Mouse (Mus musculus): ENCODE measurements around the gene Tcf23.

The Tcf23 gene

GRCm38 (mm10) chr5:30968416-30968815 lies at the start of gene Tcf23:
Tcf23 (plus strand) TSS chr5:30968662.
- in situ Hi-C loops (cut with MseI, MboI), result no loop called here

GRCm38 (mm10) chr5:30918691-30919090 lies 49.8 kb upstream of the Tcf23 start:
- in situ Hi-C loops (cut with MseI, MboI), result no loop called here

- in situ Hi-C loops (cut with MseI, MboI), result no loop called here
Observed at GRCm38 (mm10) chr5:30919831-30920614, 48.4 kb upstream of the Tcf23 start.

GRCm38 (mm10) chr5:30920621-30921020 lies 47.8 kb upstream of the Tcf23 start:
- in situ Hi-C loops (cut with MseI, MboI), result no loop called here

GRCm38 (mm10) chr5:30921256-30922033 lies 47.0 kb upstream of the Tcf23 start, which contains the start of gene Khk:
Khk (plus strand) TSS chr5:30921431.
- in situ Hi-C loops (cut with MseI, MboI), result no loop called here

GRCm38 (mm10) chr5:30922581-30923041 lies 45.9 kb upstream of the Tcf23 start:
- in situ Hi-C loops (cut with MseI, MboI), result no loop called here

- in situ Hi-C loops (cut with MseI, MboI), result no loop called here
Observed at GRCm38 (mm10) chr5:30923119-30923518, 45.3 kb upstream of the Tcf23 start.

- in situ Hi-C loops (cut with MseI, MboI), result no loop called here
Observed at GRCm38 (mm10) chr5:30924614-30925013, 43.8 kb upstream of the Tcf23 start.

GRCm38 (mm10) chr5:30925217-30925616 lies 43.2 kb upstream of the Tcf23 start:
- in situ Hi-C loops (cut with MseI, MboI), result no loop called here

- in situ Hi-C loops (cut with MseI, MboI), result no loop called here
Observed at GRCm38 (mm10) chr5:30926073-30926472, 42.4 kb upstream of the Tcf23 start.

- in situ Hi-C loops (cut with MseI, MboI), result no loop called here
Observed at GRCm38 (mm10) chr5:30927945-30928529, 40.4 kb upstream of the Tcf23 start.

GRCm38 (mm10) chr5:30930121-30930520 lies 38.3 kb upstream of the Tcf23 start:
- in situ Hi-C loops (cut with MseI, MboI), result no loop called here

- in situ Hi-C loops (cut with MseI, MboI), result no loop called here
Observed at GRCm38 (mm10) chr5:30930846-30931245, 37.6 kb upstream of the Tcf23 start.

- in situ Hi-C loops (cut with MseI, MboI), result no loop called here
Observed at GRCm38 (mm10) chr5:30931378-30931777, 37.1 kb upstream of the Tcf23 start.

GRCm38 (mm10) chr5:30933705-30934104 lies 34.8 kb upstream of the Tcf23 start:
- in situ Hi-C loops (cut with MseI, MboI), result no loop called here

- in situ Hi-C loops (cut with MseI, MboI), result no loop called here
Observed at GRCm38 (mm10) chr5:30934725-30935461, 33.6 kb upstream of the Tcf23 start.

GRCm38 (mm10) chr5:30943004-30943403 lies 25.5 kb upstream of the Tcf23 start:
- in situ Hi-C loops (cut with MseI, MboI), result no loop called here

GRCm38 (mm10) chr5:30944344-30944743 lies 24.1 kb upstream of the Tcf23 start:
- in situ Hi-C loops (cut with MseI, MboI), result no loop called here

- in situ Hi-C loops (cut with MseI, MboI), result no loop called here
Observed at GRCm38 (mm10) chr5:30944956-30945781, 23.3 kb upstream of the Tcf23 start, which contains the start of gene Cgref1. Cgref1 (minus strand) TSS chr5:30945591.

GRCm38 (mm10) chr5:30948620-30949019 lies 19.8 kb upstream of the Tcf23 start:
- in situ Hi-C loops (cut with MseI, MboI), result no loop called here
